Mouse (Mus musculus): ENCODE data around the gene Hoxc5. TPM values are rescaled to one million over a fixed set of nuclear protein-coding genes. Genes with fewer than 3 reads are reported as not detected.

Hoxc5 gene
- polyA plus RNA-seq, 1 experiment = 7.0 TPM

GRCm38 (mm10) chr15:102972254-102972653 lies 5.0 kb downstream of the Hoxc5 start:
- TF ChIP-seq POLR2A (IDR thresholded peaks at IDR 0.05; ENCODE audit: borderline replicate concordance, extremely low read depth, insufficient read depth, insufficient read length, poor library complexity, severe bottlenecking) (no peak), CTCF (IDR thresholded peaks at IDR 0.05; ENCODE audit: borderline replicate concordance, extremely low read depth, insufficient read depth, insufficient read length) (no peak)
- DNase-seq (ENCODE audit: low read depth) = no peak

GRCm38 (mm10) chr15:102972753-102973152 lies 5.5 kb downstream of the Hoxc5 start:
- no peak for DNase-seq (ENCODE audit: low read depth)
- no peak for TF ChIP-seq POLR2A (IDR thresholded peaks at IDR 0.05; ENCODE audit: borderline replicate concordance, extremely low read depth, insufficient read depth, insufficient read length, poor library complexity, severe bottlenecking)
- no peak for TF ChIP-seq CTCF (IDR thresholded peaks at IDR 0.05; ENCODE audit: borderline replicate concordance, extremely low read depth, insufficient read depth, insufficient read length)

- TF ChIP-seq POLR2A (IDR thresholded peaks at IDR 0.05; ENCODE audit: borderline replicate concordance, extremely low read depth, insufficient read depth, insufficient read length, poor library complexity, severe bottlenecking) (no peak), CTCF (IDR thresholded peaks at IDR 0.05; ENCODE audit: borderline replicate concordance, extremely low read depth, insufficient read depth, insufficient read length) (no peak)
These were observed 7.8 kb downstream of the Hoxc5 start for GRCm38 (mm10) chr15:102975034-102975433.

GRCm38 (mm10) chr15:102975688-102976111 lies 8.5 kb downstream of the Hoxc5 start:
- TF ChIP-seq POLR2A (IDR thresholded peaks at IDR 0.05; ENCODE audit: borderline replicate concordance, extremely low read depth, insufficient read depth, insufficient read length, poor library complexity, severe bottlenecking) (no peak), CTCF (IDR thresholded peaks at IDR 0.05; ENCODE audit: borderline replicate concordance, extremely low read depth, insufficient read depth, insufficient read length) (no peak)
- no peak for DNase-seq (ENCODE audit: low read depth)

More at GRCm38 (mm10) chr15:102975034-102975433, 7.8 kb downstream of the Hoxc5 start:
- no peak for DNase-seq (ENCODE audit: low read depth)

- no peak for DNase-seq (ENCODE audit: low read depth)
- TF ChIP-seq POLR2A (IDR thresholded peaks at IDR 0.05; ENCODE audit: borderline replicate concordance, extremely low read depth, insufficient read depth, insufficient read length, poor library complexity, severe bottlenecking) = no peak
- no peak for TF ChIP-seq CTCF (IDR thresholded peaks at IDR 0.05; ENCODE audit: borderline replicate concordance, extremely low read depth, insufficient read depth, insufficient read length)
These were observed 8.9 kb downstream of the Hoxc5 start, which contains the start of gene Hoxc9 for GRCm38 (mm10) chr15:102976171-102976570. Hoxc9 (plus strand) TSS chr15:102976439.

GRCm38 (mm10) chr15:102976631-102977422 lies 9.6 kb downstream of the Hoxc5 start:
- DNase-seq (ENCODE audit: low read depth) = no peak
- TF ChIP-seq CTCF (IDR thresholded peaks at IDR 0.05; ENCODE audit: borderline replicate concordance, extremely low read depth, insufficient read depth, insufficient read length) (no peak), POLR2A (IDR thresholded peaks at IDR 0.05; ENCODE audit: borderline replicate concordance, extremely low read depth, insufficient read depth, insufficient read length, poor library complexity, severe bottlenecking) (no peak)

- DNase-seq (ENCODE audit: low read depth) = no peak
- TF ChIP-seq POLR2A (IDR thresholded peaks at IDR 0.05; ENCODE audit: borderline replicate concordance, extremely low read depth, insufficient read depth, insufficient read length, poor library complexity, severe bottlenecking) (no peak), CTCF (IDR thresholded peaks at IDR 0.05; ENCODE audit: borderline replicate concordance, extremely low read depth, insufficient read depth, insufficient read length) (no peak)
These were observed 10.3 kb downstream of the Hoxc5 start for GRCm38 (mm10) chr15:102977423-102977974.

GRCm38 (mm10) chr15:102978615-102979515 lies 11.6 kb downstream of the Hoxc5 start:
- no peak for DNase-seq (ENCODE audit: low read depth)
- TF ChIP-seq POLR2A (IDR thresholded peaks at IDR 0.05; ENCODE audit: borderline replicate concordance, extremely low read depth, insufficient read depth, insufficient read length, poor library complexity, severe bottlenecking) = no peak
- TF ChIP-seq CTCF (IDR thresholded peaks at IDR 0.05; ENCODE audit: borderline replicate concordance, extremely low read depth, insufficient read depth, insufficient read length) = no peak

GRCm38 (mm10) chr15:102979936-102980335 lies 12.7 kb downstream of the Hoxc5 start:
- TF ChIP-seq CTCF (IDR thresholded peaks at IDR 0.05; ENCODE audit: borderline replicate concordance, extremely low read depth, insufficient read depth, insufficient read length) (no peak), POLR2A (IDR thresholded peaks at IDR 0.05; ENCODE audit: borderline replicate concordance, extremely low read depth, insufficient read depth, insufficient read length, poor library complexity, severe bottlenecking) (no peak)
- no peak for DNase-seq (ENCODE audit: low read depth)

GRCm38 (mm10) chr15:102980352-102980751 lies 13.1 kb downstream of the Hoxc5 start:
- TF ChIP-seq POLR2A (IDR thresholded peaks at IDR 0.05; ENCODE audit: borderline replicate concordance, extremely low read depth, insufficient read depth, insufficient read length, poor library complexity, severe bottlenecking) (no peak), CTCF (IDR thresholded peaks at IDR 0.05; ENCODE audit: borderline replicate concordance, extremely low read depth, insufficient read depth, insufficient read length) (no peak)
- no peak for DNase-seq (ENCODE audit: low read depth)

GRCm38 (mm10) chr15:102980912-102981311 lies 13.7 kb downstream of the Hoxc5 start:
- no peak for DNase-seq (ENCODE audit: low read depth)
- TF ChIP-seq POLR2A (IDR thresholded peaks at IDR 0.05; ENCODE audit: borderline replicate concordance, extremely low read depth, insufficient read depth, insufficient read length, poor library complexity, severe bottlenecking) (no peak), CTCF (IDR thresholded peaks at IDR 0.05; ENCODE audit: borderline replicate concordance, extremely low read depth, insufficient read depth, insufficient read length) (no peak)
